Mouse (Mus musculus) limb, embryonic 14.5 days (tissue): ENCODE data around the gene Tmem203. TPM values are rescaled to one million over a fixed set of nuclear protein-coding genes. Genes with fewer than 3 reads are reported as not detected.

Experiments
- ATAC-seq: fragments of 200-750 bp; cut with Nextera tagmentation; 2 replicates; pipeline ENCODE4 v1.8.0; 2017; ENCODE audit warnings: low read depth, moderate number of reproducible peaks, moderate TSS enrichment; ENCODE audit not compliant: low FRiP score
- DNase-seq: peaks from one replicate; pipeline ENCODE4 v3.0.0-alpha.2; 2015; ENCODE audit warnings: low spot score
- H3K27ac ChIP-seq: fragments of 300-500 bp; sonication (generic); replicated peaks from 2 replicates; pipeline ENCODE4 v1.5.1; 2014; ENCODE audit warnings: low read depth, mild to moderate bottlenecking, low read length, moderate library complexity, mixed read lengths
- H3K27me3 ChIP-seq: fragments of 300-500 bp; sonication (generic); 2 replicates; pipeline ENCODE4 v1.6.1; 2014; ENCODE audit warnings: low read length, mixed read lengths; ENCODE audit not compliant: control insufficient read depth, insufficient read depth
- H3K36me3 ChIP-seq: fragments of 300-500 bp; sonication (generic); 2 replicates; pipeline ENCODE4 v1.6.1; 2014; ENCODE audit warnings: mild to moderate bottlenecking, low read length, moderate library complexity, mixed read lengths; ENCODE audit not compliant: control insufficient read depth, insufficient read depth
- H3K4me1 ChIP-seq: fragments of 300-500 bp; sonication (generic); 2 replicates; pipeline ENCODE4 v1.6.1; 2014; ENCODE audit warnings: antibody characterized with exemption, low read length, mixed read lengths; ENCODE audit not compliant: control insufficient read depth, insufficient read depth
- H3K4me2 ChIP-seq: fragments of 300-500 bp; sonication (generic); replicated peaks from 2 replicates; pipeline ENCODE4 v1.6.1; 2014; ENCODE audit warnings: low read depth, mild to moderate bottlenecking, low read length, moderate library complexity; ENCODE audit not compliant: severe bottlenecking
- H3K4me3 ChIP-seq: fragments of 300-500 bp; sonication (generic); replicated peaks from 2 replicates; pipeline ENCODE4 v1.5.1; 2014; ENCODE audit warnings: low read length
- H3K9ac ChIP-seq: fragments of 300-500 bp; sonication (generic); 2 replicates; pipeline ENCODE4 v1.6.1; 2014; ENCODE audit warnings: mild to moderate bottlenecking, low read depth, low read length, moderate library complexity; ENCODE audit not compliant: severe bottlenecking
- H3K9me3 ChIP-seq: fragments of 300-500 bp; sonication (generic); 2 replicates; pipeline ENCODE4 v1.6.1; 2016; ENCODE audit warnings: low read length; ENCODE audit not compliant: control insufficient read depth
- POLR2A ChIP-seq: fragments of 200-500 bp; IDR thresholded peaks from 2 replicates; pipeline ENCODE4 v1.8.0; 2012; ENCODE audit warnings: inconsistent platforms, mild to moderate bottlenecking, moderate library complexity, borderline replicate concordance; ENCODE audit not compliant: insufficient read depth, insufficient read length; ENCODE audit errors: extremely low read depth
- WGBS: fragments of 180-500 bp; shearing (Covaris S2); extraction: QIAGEN DNeasy Blood & Tissue Kit; methylation state at CpG from one replicate; pipeline ENCODE4 v1.1.7; 2014; 5-methylcytosine and 5-hydroxymethylcytosine counted together
- polyA plus RNA-seq, 2 experiments: library from polyadenylated mRNA; depleted of rRNA in 1 of 2; stranded (reverse) in 1 of 2; unstranded in 1 of 2; fragments of >200 nt; fragmentation: Nextera tagmentation in 1 of 2; extraction: Ambion mirVana in 1 of 2; gene quantifications; 2 replicates each; pipeline versions ENCODE4 v1.2.1 to v1.2.3; 2012 to 2014

Gene Tmem203
- polyA plus RNA-seq, 2 experiments: 16.3 to 29.7 TPM

DNA sequence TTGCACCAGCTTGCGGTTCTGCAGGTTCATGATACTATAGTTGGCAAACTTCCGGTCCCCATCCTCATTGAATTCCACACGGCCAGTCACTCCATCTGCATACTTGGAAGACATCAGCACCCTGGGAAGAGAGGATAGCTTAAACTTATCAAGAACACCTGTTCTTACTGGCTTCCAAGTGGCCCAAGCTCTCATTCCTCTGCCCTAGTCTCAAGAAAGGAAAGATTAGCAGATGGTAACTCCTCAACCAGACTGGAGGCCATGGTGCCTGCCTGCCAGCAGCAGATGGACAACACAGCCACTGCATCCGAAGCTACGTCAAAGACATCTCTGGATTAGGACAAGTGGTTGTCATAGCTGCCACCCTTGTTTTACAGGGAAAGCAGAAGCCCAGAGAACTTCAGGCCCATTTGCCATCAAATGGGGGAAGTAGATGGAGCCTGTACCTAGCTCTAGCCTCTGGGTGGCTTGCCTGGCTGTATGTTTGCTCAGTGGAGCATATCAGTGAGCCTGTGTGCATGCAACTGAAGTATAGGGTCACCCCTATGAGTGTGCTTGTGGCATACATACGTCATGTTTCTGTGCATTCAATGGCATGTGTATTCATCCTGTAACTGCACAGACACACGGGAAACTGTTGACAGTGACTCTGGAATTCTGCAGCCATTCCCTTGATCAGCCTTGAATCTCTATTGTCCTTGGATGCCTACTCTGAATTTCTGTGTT lies 48.9 kb downstream of the Tmem203 start:
- Histone ChIP-seq H3K27ac (no peak overlapping the region), H3K27me3 (peaks cover 15% of the 10 kb centered on the region; the same call in 1 of the 2 replicates), H3K4me2 (peak overlapping the region; percentile 74), H3K4me3 (no peak overlapping the region), H3K9ac (no peak overlapping the region), H3K9me3 (no peaks in the 10 kb centered on the region), H3K4me1 (no peaks in the 10 kb centered on the region), H3K36me3 (no peaks in the 10 kb centered on the region)
- no peak for ATAC-seq
- WGBS: 71% methylated on average over 7 of the region's 7 CpGs
- TF ChIP-seq POLR2A: no peak
- DNase-seq: no peak

DNA sequence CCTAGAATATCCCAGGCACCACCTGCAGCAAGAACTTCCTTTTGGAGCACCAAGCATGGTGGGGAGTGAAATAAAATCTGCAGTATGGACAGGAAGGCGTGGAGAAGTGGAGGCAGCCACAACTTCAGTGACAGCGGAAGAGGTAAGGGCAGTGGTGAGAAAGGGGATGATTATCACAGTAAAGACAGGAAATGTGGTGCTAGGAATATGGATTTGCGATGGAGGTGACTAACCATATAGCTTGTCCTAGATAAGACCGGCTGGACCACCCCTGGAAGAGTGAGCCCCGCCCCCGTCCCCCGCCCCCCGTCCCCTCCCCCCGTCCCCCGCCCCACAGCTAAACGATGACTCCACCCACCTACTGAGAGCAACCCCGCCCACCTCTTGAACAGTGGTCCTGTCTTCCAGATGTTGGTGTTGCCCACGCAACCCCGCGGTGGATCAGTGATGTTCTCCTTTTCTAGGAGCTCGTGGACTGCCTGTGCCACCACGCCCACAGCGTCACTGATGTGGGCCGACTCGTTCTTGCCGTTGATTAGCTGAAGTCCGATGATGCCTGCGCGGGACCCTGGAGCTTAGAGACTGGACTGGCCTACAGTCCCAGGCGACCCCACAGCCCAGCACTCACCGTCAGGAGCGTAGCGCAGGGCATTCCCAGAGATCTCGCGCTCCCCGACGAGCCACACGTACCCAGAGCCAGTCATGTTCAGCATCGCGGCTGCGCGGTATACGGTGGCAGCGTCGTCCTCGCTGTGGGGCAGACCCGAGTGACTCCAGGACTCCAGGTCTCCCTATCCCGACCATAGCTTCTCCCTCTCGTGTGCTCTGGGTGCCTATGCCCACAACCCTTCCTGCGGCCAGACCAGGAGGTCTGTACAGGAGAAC lies 49.7 kb downstream of the Tmem203 start:
- peak; percentile 30; the same call in 1 of the 2 replicates for ATAC-seq
- peaks cover 16% of the 10 kb centered on the region; the same call in 1 of the 2 replicates for H3K27me3 ChIP-seq

More for the DNA sequence above, 49.7 kb downstream of the Tmem203 start:
- H3K9me3 ChIP-seq: no peaks in the 10 kb centered on the region
- peak overlapping the region; percentile 44 for H3K9ac ChIP-seq
- no peak overlapping the region for H3K27ac ChIP-seq
- H3K4me2 ChIP-seq: peak overlapping the region; percentile 74
- DNase-seq: peak; percentile 27
- no peaks in the 10 kb centered on the region for H3K4me1 ChIP-seq
- H3K36me3 ChIP-seq: no peaks in the 10 kb centered on the region
- TF ChIP-seq POLR2A: no peak
- H3K4me3 ChIP-seq: peak overlapping the region; percentile 37
- WGBS: 3% methylated on average over 38 of the region's 45 CpGs

Other genes with a start within 250 kb of the Tmem203 start
Only the 30 nearest of the 34 such genes appear.
- gene Nsmf, start 201.1 kb upstream of the Tmem203 start, polyA plus RNA-seq (2012; rRNA removed): 143 and 216 TPM in 2 replicates
- 48.6 and 67.7 TPM in 2 replicates for gene Nsmf, start 201.1 kb upstream of the Tmem203 start, polyA plus RNA-seq (2014; fragmentation: Nextera tagmentation; extraction: Ambion mirVana)
- 0.13 and 0.26 TPM in 2 replicates for gene Entpd8, start 175.1 kb upstream of the Tmem203 start, polyA plus RNA-seq (2012; rRNA removed)
- not detected in 2 replicates for gene Entpd8, start 175.1 kb upstream of the Tmem203 start, polyA plus RNA-seq (2014; fragmentation: Nextera tagmentation; extraction: Ambion mirVana)
- gene Noxa1, start 160.3 kb upstream of the Tmem203 start, polyA plus RNA-seq (2012; rRNA removed): 0.12 and 0.13 TPM in 2 replicates
- 0.15 TPM in 1 of 2 replicates, not detected in the other for gene Noxa1, start 160.3 kb upstream of the Tmem203 start, polyA plus RNA-seq (2014; fragmentation: Nextera tagmentation; extraction: Ambion mirVana)
- gene Nrarp, start 74.7 kb upstream of the Tmem203 start, polyA plus RNA-seq (2012; rRNA removed): 34.0 and 34.1 TPM in 2 replicates
- 27.7 and 28.2 TPM in 2 replicates for gene Nrarp, start 74.7 kb upstream of the Tmem203 start, polyA plus RNA-seq (2014; fragmentation: Nextera tagmentation; extraction: Ambion mirVana)
- gene Tor4a, start 58.6 kb upstream of the Tmem203 start, polyA plus RNA-seq (2012; rRNA removed): 5.9 and 6.4 TPM in 2 replicates
- 8.1 and 8.5 TPM in 2 replicates for gene Tor4a, start 58.6 kb upstream of the Tmem203 start, polyA plus RNA-seq (2014; fragmentation: Nextera tagmentation; extraction: Ambion mirVana)
- gene Nelfb, start 44.0 kb upstream of the Tmem203 start, polyA plus RNA-seq (2012; rRNA removed): 84.4 and 98.3 TPM in 2 replicates
- 88.4 and 106 TPM in 2 replicates for gene Nelfb, start 44.0 kb upstream of the Tmem203 start, polyA plus RNA-seq (2014; fragmentation: Nextera tagmentation; extraction: Ambion mirVana)
- gene Stpg3, start 40.8 kb upstream of the Tmem203 start, polyA plus RNA-seq (2012; rRNA removed): not detected in 2 replicates
- gene Stpg3, start 40.8 kb upstream of the Tmem203 start, polyA plus RNA-seq (2014; fragmentation: Nextera tagmentation; extraction: Ambion mirVana): not detected in 2 replicates
- not detected in 2 replicates for gene Fam166a, start 36.7 kb upstream of the Tmem203 start, polyA plus RNA-seq (2012; rRNA removed)
- 0.17 TPM in 1 of 2 replicates, not detected in the other for gene Fam166a, start 36.7 kb upstream of the Tmem203 start, polyA plus RNA-seq (2014; fragmentation: Nextera tagmentation; extraction: Ambion mirVana)
- gene Tubb4b, start 30.7 kb upstream of the Tmem203 start, polyA plus RNA-seq (2012; rRNA removed): 501 and 550 TPM in 2 replicates
- gene Tubb4b, start 30.7 kb upstream of the Tmem203 start, polyA plus RNA-seq (2014; fragmentation: Nextera tagmentation; extraction: Ambion mirVana): 404 and 419 TPM in 2 replicates
- 0.19 TPM in 1 of 2 replicates, not detected in the other for gene Slc34a3, start 21.1 kb upstream of the Tmem203 start, polyA plus RNA-seq (2012; rRNA removed)
- not detected in 2 replicates for gene Slc34a3, start 21.1 kb upstream of the Tmem203 start, polyA plus RNA-seq (2014; fragmentation: Nextera tagmentation; extraction: Ambion mirVana)
- 0.05 TPM in 1 of 2 replicates, not detected in the other for gene Rnf224, start 18.7 kb upstream of the Tmem203 start, polyA plus RNA-seq (2012; rRNA removed)
- gene Rnf224, start 18.7 kb upstream of the Tmem203 start, polyA plus RNA-seq (2014; fragmentation: Nextera tagmentation; extraction: Ambion mirVana): not detected in 2 replicates
- 14.8 and 19.1 TPM in 2 replicates for gene Rnf208, start 13.2 kb upstream of the Tmem203 start, polyA plus RNA-seq (2012; rRNA removed)
- 13.0 and 15.8 TPM in 2 replicates for gene Rnf208, start 13.2 kb upstream of the Tmem203 start, polyA plus RNA-seq (2014; fragmentation: Nextera tagmentation; extraction: Ambion mirVana)
- 0.65 and 1.5 TPM in 2 replicates for gene Cysrt1, start 13.0 kb upstream of the Tmem203 start, polyA plus RNA-seq (2012; rRNA removed)
- 2.8 and 7.6 TPM in 2 replicates for gene Cysrt1, start 13.0 kb upstream of the Tmem203 start, polyA plus RNA-seq (2014; fragmentation: Nextera tagmentation; extraction: Ambion mirVana)
- gene AL732309.1, start 8.6 kb upstream of the Tmem203 start, polyA plus RNA-seq (2012; rRNA removed): 19.2 and 24.6 TPM in 2 replicates
- 6.4 and 8.3 TPM in 2 replicates for gene AL732309.1, start 8.6 kb upstream of the Tmem203 start, polyA plus RNA-seq (2014; fragmentation: Nextera tagmentation; extraction: Ambion mirVana)
- gene Tprn, start 7.2 kb downstream of the Tmem203 start, polyA plus RNA-seq (2012; rRNA removed): 4.9 and 6.0 TPM in 2 replicates
- gene Tprn, start 7.2 kb downstream of the Tmem203 start, polyA plus RNA-seq (2014; fragmentation: Nextera tagmentation; extraction: Ambion mirVana): 6.1 and 6.8 TPM in 2 replicates
- 124 and 135 TPM in 2 replicates for gene Ssna1, start 17.0 kb downstream of the Tmem203 start, polyA plus RNA-seq (2012; rRNA removed)
- 254 and 267 TPM in 2 replicates for gene Ssna1, start 17.0 kb downstream of the Tmem203 start, polyA plus RNA-seq (2014; fragmentation: Nextera tagmentation; extraction: Ambion mirVana)
- gene Anapc2, start 17.0 kb downstream of the Tmem203 start, polyA plus RNA-seq (2012; rRNA removed): 121 and 165 TPM in 2 replicates
- gene Anapc2, start 17.0 kb downstream of the Tmem203 start, polyA plus RNA-seq (2014; fragmentation: Nextera tagmentation; extraction: Ambion mirVana): 117 and 126 TPM in 2 replicates
- not detected in 2 replicates for gene Tmem210, start 32.7 kb downstream of the Tmem203 start, polyA plus RNA-seq (2012; rRNA removed)
- not detected in 2 replicates for gene Tmem210, start 32.7 kb downstream of the Tmem203 start, polyA plus RNA-seq (2014; fragmentation: Nextera tagmentation; extraction: Ambion mirVana)
- 0.09 TPM in 1 of 2 replicates, not detected in the other for gene Lrrc26, start 34.5 kb downstream of the Tmem203 start, polyA plus RNA-seq (2012; rRNA removed)
- gene Lrrc26, start 34.5 kb downstream of the Tmem203 start, polyA plus RNA-seq (2014; fragmentation: Nextera tagmentation; extraction: Ambion mirVana): 0.15 TPM in 1 of 2 replicates, not detected in the other
- gene Grin1, start 63.7 kb downstream of the Tmem203 start, polyA plus RNA-seq (2012; rRNA removed): 0.34 and 0.42 TPM in 2 replicates
- 0.43 and 1.3 TPM in 2 replicates for gene Grin1, start 63.7 kb downstream of the Tmem203 start, polyA plus RNA-seq (2014; fragmentation: Nextera tagmentation; extraction: Ambion mirVana)
- 34.8 and 35.3 TPM in 2 replicates for gene Man1b1, start 76.9 kb downstream of the Tmem203 start, polyA plus RNA-seq (2012; rRNA removed)
- gene Man1b1, start 76.9 kb downstream of the Tmem203 start, polyA plus RNA-seq (2014; fragmentation: Nextera tagmentation; extraction: Ambion mirVana): 70.2 and 83.5 TPM in 2 replicates
- 43.6 and 50.6 TPM in 2 replicates for gene Dpp7, start 100.9 kb downstream of the Tmem203 start, polyA plus RNA-seq (2012; rRNA removed)
- gene Dpp7, start 100.9 kb downstream of the Tmem203 start, polyA plus RNA-seq (2014; fragmentation: Nextera tagmentation; extraction: Ambion mirVana): 24.7 and 25.8 TPM in 2 replicates
- gene Uap1l1, start 110.2 kb downstream of the Tmem203 start, polyA plus RNA-seq (2012; rRNA removed): 8.2 and 10.7 TPM in 2 replicates
- 15.8 and 17.6 TPM in 2 replicates for gene Uap1l1, start 110.2 kb downstream of the Tmem203 start, polyA plus RNA-seq (2014; fragmentation: Nextera tagmentation; extraction: Ambion mirVana)
- 42.5 and 59.7 TPM in 2 replicates for gene Sapcd2, start 116.9 kb downstream of the Tmem203 start, polyA plus RNA-seq (2012; rRNA removed)
- gene Sapcd2, start 116.9 kb downstream of the Tmem203 start, polyA plus RNA-seq (2014; fragmentation: Nextera tagmentation; extraction: Ambion mirVana): 33.1 and 35.9 TPM in 2 replicates
- 3.3 and 3.9 TPM in 2 replicates for gene Entpd2, start 140.4 kb downstream of the Tmem203 start, polyA plus RNA-seq (2012; rRNA removed)
- gene Entpd2, start 140.4 kb downstream of the Tmem203 start, polyA plus RNA-seq (2014; fragmentation: Nextera tagmentation; extraction: Ambion mirVana): 2.1 and 2.6 TPM in 2 replicates
- 76.2 TPM in 2 replicates for gene Npdc1, start 143.9 kb downstream of the Tmem203 start, polyA plus RNA-seq (2012; rRNA removed)
- 38.9 and 42.9 TPM in 2 replicates for gene Npdc1, start 143.9 kb downstream of the Tmem203 start, polyA plus RNA-seq (2014; fragmentation: Nextera tagmentation; extraction: Ambion mirVana)
- gene Fut7, start 167.8 kb downstream of the Tmem203 start, polyA plus RNA-seq (2012; rRNA removed): 0.05 and 0.11 TPM in 2 replicates
- gene Fut7, start 167.8 kb downstream of the Tmem203 start, polyA plus RNA-seq (2014; fragmentation: Nextera tagmentation; extraction: Ambion mirVana): not detected in 2 replicates
- 15.3 and 17.4 TPM in 2 replicates for gene Abca2, start 173.3 kb downstream of the Tmem203 start, polyA plus RNA-seq (2012; rRNA removed)
- gene Abca2, start 173.3 kb downstream of the Tmem203 start, polyA plus RNA-seq (2014; fragmentation: Nextera tagmentation; extraction: Ambion mirVana): 5.9 and 7.4 TPM in 2 replicates
- 7.7 and 10.9 TPM in 2 replicates for gene Clic3, start 201.4 kb downstream of the Tmem203 start, polyA plus RNA-seq (2012; rRNA removed)
- 13.4 and 22.5 TPM in 2 replicates for gene Clic3, start 201.4 kb downstream of the Tmem203 start, polyA plus RNA-seq (2014; fragmentation: Nextera tagmentation; extraction: Ambion mirVana)
- gene Paxx, start 205.7 kb downstream of the Tmem203 start, polyA plus RNA-seq (2012; rRNA removed): 65.6 and 71.0 TPM in 2 replicates
- 34.0 and 44.9 TPM in 2 replicates for gene Paxx, start 205.7 kb downstream of the Tmem203 start, polyA plus RNA-seq (2014; fragmentation: Nextera tagmentation; extraction: Ambion mirVana)